Mouse (Mus musculus): Measurements from ENCODE around the gene Vasp. TPM values are rescaled to one million over a fixed set of nuclear protein-coding genes. Genes with fewer than 3 reads are reported as not detected.

Gene Vasp
- polyA plus RNA-seq, 1 experiment, result 325 TPM

- Histone ChIP-seq H3K27ac (ENCODE audit: control insufficient read depth, insufficient read depth, low read length) (no peak overlapping the region), H3K4me1 (replicated peaks; ENCODE audit: control insufficient read depth, insufficient read depth, low read length) (peaks cover 5% of the 10 kb centered on the region), H3K27me3 (ENCODE audit: control insufficient read depth, insufficient read depth, low read length) (no peaks in the 10 kb centered on the region), H3K36me3 (ENCODE audit: control insufficient read depth, insufficient read depth, low read length) (no peaks in the 10 kb centered on the region), H3K4me3 (ENCODE audit: control insufficient read depth, insufficient read depth, low read length) (no peak overlapping the region)
- 7% methylated on average over 14 of the region's 14 CpGs for WGBS
- no peak for TF ChIP-seq POLR2A (IDR thresholded peaks at IDR 0.05; ENCODE audit: control insufficient read depth, extremely low read depth, insufficient read depth, low read length, poor library complexity)
- TF ChIP-seq CTCF (IDR thresholded peaks at IDR 0.05; ENCODE audit: borderline replicate concordance, control insufficient read depth, extremely low read depth, insufficient read depth, low read length, poor library complexity), result no peak
- DNase-seq, result no peak
Measured at GRCm38 (mm10) chr7:19316451-19317161, 45.0 kb upstream of the Vasp start.

GRCm38 (mm10) chr7:19314033-19314432, 42.4 kb upstream of the Vasp start:
- DNase-seq, result no peak
- no peak overlapping the region for H3K27ac ChIP-seq (ENCODE audit: control insufficient read depth, insufficient read depth, low read length)
- no peaks in the 10 kb centered on the region for H3K27me3 ChIP-seq (ENCODE audit: control insufficient read depth, insufficient read depth, low read length)
- no peaks in the 10 kb centered on the region for H3K36me3 ChIP-seq (ENCODE audit: control insufficient read depth, insufficient read depth, low read length)
- peaks cover 6% of the 10 kb centered on the region for H3K4me1 ChIP-seq (replicated peaks; ENCODE audit: control insufficient read depth, insufficient read depth, low read length)
- 90% methylated on average over 5 of the region's 5 CpGs for WGBS
- H3K4me3 ChIP-seq (ENCODE audit: control insufficient read depth, insufficient read depth, low read length), result no peak overlapping the region
- no peak for TF ChIP-seq CTCF (IDR thresholded peaks at IDR 0.05; ENCODE audit: borderline replicate concordance, control insufficient read depth, extremely low read depth, insufficient read depth, low read length, poor library complexity)
- no peak for TF ChIP-seq POLR2A (IDR thresholded peaks at IDR 0.05; ENCODE audit: control insufficient read depth, extremely low read depth, insufficient read depth, low read length, poor library complexity)

DNA sequence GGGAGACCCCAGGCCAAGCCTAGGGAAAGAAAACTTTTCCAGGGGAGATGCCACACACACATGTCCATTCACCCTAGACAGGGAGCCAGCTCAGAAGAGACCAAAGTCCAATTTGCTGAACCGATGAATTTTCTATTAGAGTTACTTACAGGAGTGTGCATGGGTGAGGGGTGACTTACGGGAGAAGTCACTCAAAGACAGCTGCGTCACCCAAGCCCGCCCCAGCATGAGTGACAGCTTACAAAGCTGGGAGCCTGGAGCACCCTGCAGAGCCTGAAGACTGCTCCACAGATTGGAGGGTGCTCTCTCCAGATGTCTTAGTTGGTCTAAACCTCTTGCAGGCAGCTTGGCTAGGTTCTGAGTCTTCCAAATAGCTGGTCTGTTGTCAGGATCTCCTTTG, 40.4 kb upstream of the Vasp start:
- no peaks in the 10 kb centered on the region for H3K36me3 ChIP-seq (ENCODE audit: control insufficient read depth, insufficient read depth, low read length)
- no peak overlapping the region for H3K27ac ChIP-seq (ENCODE audit: control insufficient read depth, insufficient read depth, low read length)
- H3K4me1 ChIP-seq (replicated peaks; ENCODE audit: control insufficient read depth, insufficient read depth, low read length), result peaks cover 16% of the 10 kb centered on the region
- TF ChIP-seq POLR2A (IDR thresholded peaks at IDR 0.05; ENCODE audit: control insufficient read depth, extremely low read depth, insufficient read depth, low read length, poor library complexity), result no peak
- TF ChIP-seq CTCF (IDR thresholded peaks at IDR 0.05; ENCODE audit: borderline replicate concordance, control insufficient read depth, extremely low read depth, insufficient read depth, low read length, poor library complexity), result no peak
- no peaks in the 10 kb centered on the region for H3K27me3 ChIP-seq (ENCODE audit: control insufficient read depth, insufficient read depth, low read length)
- WGBS, result 64% methylated on average over 4 of the region's 4 CpGs
- DNase-seq, result no peak
- H3K4me3 ChIP-seq (ENCODE audit: control insufficient read depth, insufficient read depth, low read length), result no peak overlapping the region

DNA sequence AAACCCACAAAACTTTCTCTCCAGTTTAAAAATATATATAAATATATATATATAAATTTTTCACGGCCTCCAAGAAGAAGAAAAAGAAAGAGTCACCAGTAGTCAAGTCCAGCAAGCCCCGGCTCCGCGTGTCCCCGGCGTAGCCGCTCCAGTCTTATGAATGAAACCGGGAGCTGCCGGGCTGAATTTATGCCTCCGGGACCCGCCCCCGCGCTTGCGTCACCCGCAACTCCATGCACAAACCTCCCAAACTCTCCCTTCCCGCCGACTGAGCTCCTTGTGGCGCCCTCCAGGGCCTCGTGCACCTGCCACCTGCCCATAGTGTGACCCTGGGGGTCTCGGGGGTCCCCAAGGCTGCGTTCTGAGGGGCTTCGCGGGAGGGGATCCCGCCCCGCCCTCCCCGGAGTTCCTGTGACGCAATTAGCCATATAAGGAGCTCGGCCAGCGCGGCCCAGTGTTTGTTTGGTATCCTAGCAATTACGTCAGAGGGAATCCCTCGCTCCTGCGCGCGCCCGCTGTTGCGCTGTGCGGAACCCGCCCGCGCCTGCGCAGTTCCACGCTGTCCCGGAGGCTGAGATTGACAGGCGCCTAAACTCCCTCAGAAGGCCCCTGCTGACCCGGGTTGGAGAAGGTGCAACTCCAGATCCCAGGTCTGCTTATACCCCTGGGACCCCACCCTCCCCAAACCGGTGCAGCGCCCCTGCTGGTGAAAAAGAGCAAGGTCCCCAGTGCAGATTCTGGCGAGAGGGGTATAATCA, 38.4 kb upstream of the Vasp start, which contains the start of gene Fosb:
Gene Fosb (minus strand): TSS at position 168 of the 758 bp plus-strand sequence.
- WGBS, result 1% methylated on average over 49 of the region's 49 CpGs
- Histone ChIP-seq H3K27me3 (ENCODE audit: control insufficient read depth, insufficient read depth, low read length) (peaks cover 2% of the 10 kb centered on the region; the same call in 1 of the 2 replicates), H3K4me1 (replicated peaks; ENCODE audit: control insufficient read depth, insufficient read depth, low read length) (peaks cover 16% of the 10 kb centered on the region), H3K36me3 (ENCODE audit: control insufficient read depth, insufficient read depth, low read length) (no peaks in the 10 kb centered on the region), H3K27ac (ENCODE audit: control insufficient read depth, insufficient read depth, low read length) (no peak within 1 kb of the TSS), H3K4me3 (ENCODE audit: control insufficient read depth, insufficient read depth, low read length) (peak within 1 kb of the TSS; percentile 70)
- TF ChIP-seq CTCF (IDR thresholded peaks at IDR 0.05; ENCODE audit: borderline replicate concordance, control insufficient read depth, extremely low read depth, insufficient read depth, low read length, poor library complexity) (peak; percentile 51; the same call in 1 of the 2 replicates), POLR2A (IDR thresholded peaks at IDR 0.05; ENCODE audit: control insufficient read depth, extremely low read depth, insufficient read depth, low read length, poor library complexity) (0 out of 2 replicates have a peak, but pooled peaks have one; percentile 13)
- DNase-seq, result peak; percentile 91

DNA sequence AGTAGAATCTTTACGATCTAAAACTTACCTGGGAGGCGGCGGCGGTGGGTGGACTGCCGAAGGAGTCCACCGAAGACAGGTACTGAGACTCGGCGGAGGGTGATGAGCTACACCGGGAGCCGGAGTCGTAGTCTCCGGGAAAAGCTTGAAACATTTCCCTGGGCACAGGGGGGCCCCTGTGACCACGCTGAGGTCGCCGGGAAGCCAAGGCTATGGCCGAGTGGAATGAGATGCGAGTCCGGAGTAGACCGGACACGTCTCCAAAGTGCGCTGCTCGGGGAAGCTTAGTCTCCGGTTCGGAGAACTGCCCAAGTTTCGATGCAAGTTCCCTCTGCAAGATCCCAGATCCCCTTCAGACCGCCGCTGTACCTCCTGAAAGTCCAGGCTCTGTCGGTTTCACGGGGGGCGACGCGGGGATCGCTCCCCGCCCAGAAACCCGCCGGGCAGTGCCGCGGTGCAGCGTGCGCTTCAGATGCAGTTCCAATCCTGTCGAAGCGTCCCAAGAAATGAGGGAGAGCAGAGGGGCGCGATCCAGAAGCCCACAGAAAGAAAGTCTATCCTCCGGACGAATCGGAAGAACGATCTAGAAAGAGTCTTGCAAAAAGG, 37.8 kb upstream of the Vasp start:
- Histone ChIP-seq H3K4me3 (ENCODE audit: control insufficient read depth, insufficient read depth, low read length) (peak overlapping the region; percentile 22), H3K36me3 (ENCODE audit: control insufficient read depth, insufficient read depth, low read length) (no peaks in the 10 kb centered on the region), H3K27me3 (ENCODE audit: control insufficient read depth, insufficient read depth, low read length) (peaks cover 9% of the 10 kb centered on the region), H3K27ac (ENCODE audit: control insufficient read depth, insufficient read depth, low read length) (no peak overlapping the region), H3K4me1 (replicated peaks; ENCODE audit: control insufficient read depth, insufficient read depth, low read length) (peaks cover 22% of the 10 kb centered on the region)
- 0 out of 2 replicates have a peak, but pooled peaks have one; percentile 17 for TF ChIP-seq POLR2A (IDR thresholded peaks at IDR 0.05; ENCODE audit: control insufficient read depth, extremely low read depth, insufficient read depth, low read length, poor library complexity)
- TF ChIP-seq CTCF (IDR thresholded peaks at IDR 0.05; ENCODE audit: borderline replicate concordance, control insufficient read depth, extremely low read depth, insufficient read depth, low read length, poor library complexity), result no peak
- under 1% methylated on average over 48 of the region's 48 CpGs for WGBS
- peak; percentile 25 for DNase-seq

Data from thymus, adult 2 months (tissue).